Mouse (Mus musculus) hindbrain, postnatal 0 days (tissue): ENCODE data around the gene Arrb1. TPM values are rescaled to one million over a fixed set of nuclear protein-coding genes. Genes with fewer than 3 reads are reported as not detected.
A peak's percentile ranks its signal among the peaks of the same experiment; 100 is the strongest.

Source experiments
- ATAC-seq: fragments of 200-750 bp; cut with Nextera tagmentation; 2 replicates; pipeline ENCODE4 v1.8.0; 2017; ENCODE audit warnings: mild to moderate bottlenecking, moderate TSS enrichment, moderate library complexity
- DNase-seq: peaks from one replicate; pipeline ENCODE4 v3.0.0-alpha.2; 2015; ENCODE audit warnings: low spot score
- H3K27ac ChIP-seq: fragments of 300-500 bp; sonication (generic); 2 replicates; pipeline ENCODE4 v1.5.1; 2014; ENCODE audit warnings: mild to moderate bottlenecking
- H3K27me3 ChIP-seq: fragments of 300-500 bp; sonication (generic); 2 replicates; pipeline ENCODE4 v1.6.1; 2014; ENCODE audit warnings: low read length, mixed read lengths; ENCODE audit not compliant: insufficient read depth
- H3K36me3 ChIP-seq: fragments of 300-500 bp; sonication (generic); 2 replicates; pipeline ENCODE4 v1.6.1; 2014; ENCODE audit warnings: low read length, mixed read lengths; ENCODE audit not compliant: insufficient read depth
- H3K4me1 ChIP-seq: fragments of 300-500 bp; sonication (generic); 2 replicates; pipeline ENCODE4 v1.6.1; 2014; ENCODE audit warnings: antibody characterized with exemption, low read length, mixed read lengths; ENCODE audit not compliant: insufficient read depth
- H3K4me2 ChIP-seq: fragments of 300-500 bp; sonication (generic); 2 replicates; pipeline ENCODE4 v1.6.1; 2014; ENCODE audit warnings: low read depth, mild to moderate bottlenecking, low read length, moderate library complexity, mixed read lengths
- H3K4me3 ChIP-seq: fragments of 300-500 bp; sonication (generic); 2 replicates; pipeline ENCODE4 v1.5.1; 2014; ENCODE audit warnings: low read length
- H3K9ac ChIP-seq: fragments of 300-500 bp; sonication (generic); replicated peaks from 2 replicates; pipeline ENCODE4 v1.6.1; 2014; ENCODE audit warnings: mild to moderate bottlenecking, low read length, moderate library complexity, mixed read lengths
- H3K9me3 ChIP-seq: fragments of 300-500 bp; sonication (generic); 2 replicates; pipeline ENCODE4 v1.6.1; 2016; ENCODE audit warnings: low read length, mixed read lengths
- CTCF ChIP-seq: IDR thresholded peaks from 2 replicates; pipeline ENCODE4 v1.5.1; 2016; ENCODE audit warnings: antibody characterized with exemption, control low read depth, low read depth
- WGBS: fragments of 180-500 bp; shearing (Covaris S2); extraction: QIAGEN DNeasy Blood & Tissue Kit; methylation state at CpG from one replicate; pipeline ENCODE4 v1.1.7; 2014; 5-methylcytosine and 5-hydroxymethylcytosine counted together
- polyA plus RNA-seq: library from polyadenylated mRNA; unstranded; fragments of >200 nt; fragmentation: Nextera tagmentation; extraction: Ambion mirVana; gene quantifications from 2 replicates; pipeline ENCODE4 v1.2.1, GENCODE M21; 2015
- total RNA-seq: library from RNA; depleted of rRNA; stranded (reverse); fragments of >200 nt; gene quantifications from 2 replicates; pipeline ENCODE4 v1.2.3, GENCODE M21; 2014

The Arrb1 gene
- total and polyA plus RNA-seq, 2 experiments from 2014 or later: 13.5 to 113 TPM

DNA sequence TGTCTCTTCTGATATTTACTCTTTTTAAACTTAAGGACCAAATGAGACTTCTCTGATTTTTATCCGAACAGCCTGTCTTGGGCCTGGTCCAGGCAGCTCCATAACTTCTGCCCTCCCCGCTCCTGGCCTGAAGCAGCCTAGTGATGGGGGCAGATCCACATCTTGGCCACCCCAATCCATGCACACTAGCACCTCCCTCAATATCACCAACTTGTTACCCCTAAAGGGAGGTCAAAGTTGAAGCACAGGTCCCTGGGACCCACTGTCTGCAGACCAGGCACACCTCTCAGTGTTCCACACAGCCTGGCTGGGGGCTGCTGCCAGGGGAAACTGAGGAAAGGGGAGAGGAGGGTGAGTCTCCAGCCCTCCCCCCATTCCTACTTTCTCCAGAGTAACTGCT is 69.8 kb downstream of the Arrb1 start:
- Histone ChIP-seq H3K4me3 (no peak overlapping the region), H3K36me3 (peaks cover 33% of the 10 kb centered on the region), H3K9ac (no peak overlapping the region), H3K27me3 (no peaks in the 10 kb centered on the region), H3K27ac (no peak overlapping the region), H3K9me3 (no peaks in the 10 kb centered on the region), H3K4me2 (no peak overlapping the region), H3K4me1 (no peaks in the 10 kb centered on the region)
- no peak for TF ChIP-seq CTCF
- no peak for ATAC-seq
- no peak for DNase-seq
- WGBS: 91% methylated on average over 2 of the region's 2 CpGs

DNA sequence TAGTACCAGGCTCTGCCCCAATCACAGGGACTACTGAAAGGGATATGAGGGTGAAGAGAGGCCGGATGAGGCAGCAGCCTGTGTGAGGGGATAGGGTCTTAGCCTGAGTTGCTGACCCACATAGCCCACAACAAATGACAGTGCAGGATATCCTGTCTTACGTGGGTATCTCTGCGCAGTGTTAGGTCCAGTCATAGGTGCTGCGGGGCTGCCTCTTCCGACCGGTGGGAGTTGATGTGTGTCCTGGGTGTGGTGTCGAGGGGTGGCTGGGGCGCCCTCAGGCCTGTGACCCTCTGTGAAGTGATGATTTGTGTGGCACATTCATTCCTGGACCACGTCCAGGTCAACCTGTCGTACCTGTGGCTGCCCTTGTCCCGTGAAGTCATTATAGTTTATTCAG is 71.0 kb downstream of the Arrb1 start:
- DNase-seq: no peak
- Histone ChIP-seq H3K36me3 (peaks cover 26% of the 10 kb centered on the region), H3K9ac (no peak overlapping the region), H3K27ac (no peak overlapping the region), H3K9me3 (no peaks in the 10 kb centered on the region), H3K4me1 (no peaks in the 10 kb centered on the region), H3K4me3 (no peak overlapping the region), H3K27me3 (no peaks in the 10 kb centered on the region), H3K4me2 (no peak overlapping the region)
- no peak for TF ChIP-seq CTCF
- ATAC-seq: no peak
- 82% methylated on average over 11 of the region's 11 CpGs for WGBS

DNA sequence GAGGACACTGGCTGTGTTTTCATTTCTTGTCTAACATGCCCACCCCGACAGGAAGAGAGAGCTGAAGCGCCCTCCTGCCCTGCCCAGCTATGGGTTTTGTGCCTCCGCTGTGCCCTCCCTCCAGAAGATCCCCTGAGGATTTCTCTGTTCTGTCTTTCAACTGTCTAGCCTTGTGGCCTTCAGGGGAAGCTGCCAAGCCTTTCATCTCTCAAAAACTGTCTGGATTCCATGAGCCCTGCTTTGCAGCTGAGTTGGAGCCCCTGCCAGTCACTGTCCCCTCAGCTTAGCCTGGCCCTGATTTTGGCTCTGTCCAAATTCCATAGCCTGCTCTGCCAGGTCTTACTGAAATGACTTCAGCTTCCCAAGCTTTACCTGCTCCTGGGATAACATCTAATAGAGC is 71.5 kb downstream of the Arrb1 start:
- no peak for TF ChIP-seq CTCF
- Histone ChIP-seq H3K27ac (no peak overlapping the region), H3K27me3 (no peaks in the 10 kb centered on the region), H3K4me2 (no peak overlapping the region), H3K4me1 (no peaks in the 10 kb centered on the region), H3K9ac (no peak overlapping the region), H3K4me3 (no peak overlapping the region), H3K9me3 (no peaks in the 10 kb centered on the region), H3K36me3 (peaks cover 22% of the 10 kb centered on the region)
- DNase-seq (peak; percentile 25), ATAC-seq (no peak)
- WGBS: 51% methylated on average over 3 of the region's 3 CpGs

DNA sequence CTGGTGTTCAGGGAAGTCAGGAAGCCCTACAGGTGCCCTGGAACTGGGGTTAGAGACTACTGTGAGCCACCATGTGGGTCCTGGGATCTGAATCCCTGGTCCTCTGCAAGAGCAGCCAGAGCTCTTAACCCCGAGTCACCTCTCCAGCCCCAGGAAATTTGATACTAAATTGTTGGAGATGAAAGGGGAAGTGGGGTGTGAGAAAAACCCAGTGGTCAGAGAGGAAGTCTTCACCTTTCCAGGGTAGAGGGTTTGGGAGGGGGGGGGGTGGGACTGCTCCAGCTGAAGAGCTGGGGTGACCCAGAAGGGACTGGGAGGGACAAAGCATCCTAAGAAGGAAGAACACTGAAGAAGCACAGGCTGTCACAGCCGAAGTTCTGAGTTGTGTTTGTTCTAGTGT is 72.4 kb downstream of the Arrb1 start:
- 64% methylated on average over 2 of the region's 2 CpGs for WGBS
- H3K4me3 ChIP-seq: no peak overlapping the region
- H3K4me1 ChIP-seq: no peaks in the 10 kb centered on the region
- DNase-seq: no peak
- no peak for ATAC-seq
- H3K4me2 ChIP-seq: no peak overlapping the region
- H3K27me3 ChIP-seq: no peaks in the 10 kb centered on the region
- H3K27ac ChIP-seq: no peak overlapping the region
- no peak overlapping the region for H3K9ac ChIP-seq
- TF ChIP-seq CTCF: no peak
- peaks cover 13% of the 10 kb centered on the region for H3K36me3 ChIP-seq
- no peaks in the 10 kb centered on the region for H3K9me3 ChIP-seq

DNA sequence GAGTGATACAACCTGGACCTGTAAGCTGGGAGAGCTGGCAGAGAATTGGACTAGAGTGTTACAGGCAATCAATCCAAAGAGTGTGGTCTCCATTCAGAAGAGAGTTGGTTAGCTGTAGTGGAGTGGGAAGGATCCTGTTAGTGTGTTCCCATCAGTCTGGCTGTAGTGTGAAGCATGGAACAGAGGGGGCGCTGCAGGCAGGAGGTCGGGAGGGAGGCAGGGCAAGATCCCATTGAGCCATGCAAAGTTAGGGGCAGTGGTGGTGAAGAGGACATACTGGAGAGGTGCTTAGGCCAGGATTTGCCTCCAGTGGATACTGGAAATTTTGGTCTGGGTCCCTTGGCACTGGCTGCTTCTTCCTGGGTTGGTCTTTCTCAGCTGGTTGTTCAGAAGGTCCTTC is 83.0 kb downstream of the Arrb1 start:
- no peak overlapping the region for H3K4me2 ChIP-seq
- peak; percentile 33 for TF ChIP-seq CTCF
- 75% methylated on average over 2 of the region's 2 CpGs for WGBS
- no peak overlapping the region for H3K27ac ChIP-seq
- no peak overlapping the region for H3K4me3 ChIP-seq
- DNase-seq: no peak
- H3K9me3 ChIP-seq: no peaks in the 10 kb centered on the region
- H3K9ac ChIP-seq: no peak overlapping the region
- ATAC-seq: no peak
- no peaks in the 10 kb centered on the region for H3K27me3 ChIP-seq
- H3K4me1 ChIP-seq: no peaks in the 10 kb centered on the region
- H3K36me3 ChIP-seq: no peaks in the 10 kb centered on the region

DNA sequence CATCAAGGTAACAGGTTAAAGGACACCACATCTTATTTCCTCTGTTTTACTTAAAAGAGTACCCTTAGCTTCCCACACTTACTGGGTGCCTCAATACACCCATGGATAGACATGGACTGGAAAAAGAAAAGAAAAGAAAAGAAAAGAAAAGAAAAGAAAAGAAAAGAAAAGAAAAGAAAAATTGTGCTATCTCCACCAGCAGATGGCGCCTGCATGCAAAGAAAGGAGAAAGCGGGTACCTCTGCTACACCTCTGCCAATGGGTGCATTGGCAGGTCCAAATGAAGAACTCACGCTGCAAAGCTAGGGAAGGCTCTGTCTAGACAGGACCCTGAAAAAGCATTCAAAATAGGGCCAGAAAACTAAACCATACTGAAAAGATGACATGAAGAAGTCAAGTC is 83.6 kb downstream of the Arrb1 start:
- H3K9ac ChIP-seq: no peak overlapping the region
- peak; percentile 81 for TF ChIP-seq CTCF
- ATAC-seq: no peak
- no peaks in the 10 kb centered on the region for H3K9me3 ChIP-seq
- no peak overlapping the region for H3K27ac ChIP-seq
- H3K4me1 ChIP-seq: no peaks in the 10 kb centered on the region
- no peak overlapping the region for H3K4me2 ChIP-seq
- no peaks in the 10 kb centered on the region for H3K27me3 ChIP-seq
- 5% methylated on average over 3 of the region's 3 CpGs for WGBS
- no peak overlapping the region for H3K4me3 ChIP-seq
- no peaks in the 10 kb centered on the region for H3K36me3 ChIP-seq
- peak; percentile 73 for DNase-seq

DNA sequence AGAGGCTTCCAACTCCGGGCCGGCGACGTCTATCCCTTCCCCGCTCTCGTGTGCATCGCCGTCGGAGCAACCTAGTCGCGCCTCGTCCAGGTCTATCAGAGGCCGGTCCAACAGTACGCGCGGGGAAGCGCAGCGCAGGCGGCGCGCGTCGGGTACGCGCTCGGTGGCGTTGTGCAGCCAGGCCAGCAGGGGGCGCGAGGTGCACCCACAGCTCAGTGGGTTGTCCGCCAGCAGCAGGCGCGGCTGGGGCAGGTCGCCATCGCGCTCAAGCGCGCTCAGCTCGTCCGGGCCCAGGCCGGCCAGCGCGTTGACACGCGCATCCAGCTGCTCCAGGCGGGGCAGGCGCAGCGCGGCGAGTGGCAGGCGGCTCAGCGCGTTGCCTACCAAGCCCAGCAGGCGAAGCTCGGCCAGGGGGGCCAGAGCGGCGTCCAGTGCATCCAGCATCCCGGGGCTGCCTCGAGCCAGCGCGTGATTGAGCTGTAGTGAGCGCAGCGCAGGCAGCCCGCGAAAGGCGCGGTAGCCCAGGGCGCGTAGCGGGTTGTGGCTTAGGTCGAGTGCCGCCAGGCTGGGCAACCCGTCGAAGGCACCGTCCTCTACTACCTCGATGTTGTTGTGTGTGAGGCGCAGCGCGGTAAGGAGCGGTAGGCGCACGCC is 90.6 kb downstream of the Arrb1 start:
- Histone ChIP-seq H3K9ac (peak overlapping the region; percentile 52), H3K27me3 (peaks cover 10% of the 10 kb centered on the region; the same call in 1 of the 2 replicates), H3K4me3 (peak overlapping the region; percentile 48), H3K4me2 (peak overlapping the region; percentile 83), H3K9me3 (no peaks in the 10 kb centered on the region), H3K4me1 (peaks cover 14% of the 10 kb centered on the region), H3K36me3 (no peaks in the 10 kb centered on the region), H3K27ac (peak overlapping the region; percentile 20; the same call in 1 of the 2 replicates)
- peak; percentile 63 for TF ChIP-seq CTCF
- 0% methylated on average over 78 of the region's 81 CpGs for WGBS
- DNase-seq: peak; percentile 92
- peak; percentile 88 for ATAC-seq
